Mouse (Mus musculus) kidney, embryonic 16.5 days (tissue): Measurements from ENCODE around the gene Plcl2. TPM values are rescaled to one million over a fixed set of nuclear protein-coding genes. Genes with fewer than 3 reads are reported as not detected.
A peak's percentile ranks its signal among the peaks of the same experiment; 100 is the strongest.

Experiments used
- ATAC-seq: fragments of 200-750 bp; cut with Nextera tagmentation; 2 replicates; pipeline ENCODE4 v1.8.0; 2017; ENCODE audit warnings: moderate TSS enrichment; ENCODE audit not compliant: low FRiP score, low TSS enrichment
- H3K27ac ChIP-seq: fragments of 300-500 bp; sonication (generic); 2 replicates; pipeline ENCODE4 v1.5.1; 2014; ENCODE audit warnings: low read length
- H3K27me3 ChIP-seq: fragments of 300-500 bp; sonication (generic); 2 replicates; pipeline ENCODE4 v1.6.1; 2014; ENCODE audit warnings: low read length, control low read depth, mixed read lengths; ENCODE audit not compliant: insufficient read depth
- H3K36me3 ChIP-seq: fragments of 300-500 bp; sonication (generic); 2 replicates; pipeline ENCODE4 v1.6.1; 2014; ENCODE audit warnings: low read length, control low read depth, mixed read lengths; ENCODE audit not compliant: insufficient read depth
- H3K4me1 ChIP-seq: fragments of 300-500 bp; sonication (generic); 2 replicates; pipeline ENCODE4 v1.6.1; 2014; ENCODE audit warnings: low read length, control low read depth, mixed read lengths; ENCODE audit not compliant: insufficient read depth
- H3K4me2 ChIP-seq: fragments of 300-500 bp; sonication (generic); replicated peaks from 2 replicates; pipeline ENCODE4 v1.6.1; 2014; ENCODE audit warnings: low read depth, low read length
- H3K4me3 ChIP-seq: fragments of 300-500 bp; sonication (generic); 2 replicates; pipeline ENCODE4 v1.5.1; 2014; ENCODE audit warnings: mild to moderate bottlenecking, low read length
- H3K9ac ChIP-seq: fragments of 300-500 bp; sonication (generic); replicated peaks from 2 replicates; pipeline ENCODE4 v1.6.1; 2014; ENCODE audit warnings: low read length
- H3K9me3 ChIP-seq: fragments of 300-500 bp; sonication (generic); 2 replicates; pipeline ENCODE4 v1.6.1; 2016; ENCODE audit warnings: low read length, control low read depth
- WGBS: fragments of 180-500 bp; shearing (Covaris S2); extraction: QIAGEN DNeasy Blood & Tissue Kit; methylation state at CpG from one replicate; pipeline ENCODE4 v1.1.7; 2014; 5-methylcytosine and 5-hydroxymethylcytosine counted together
- polyA plus RNA-seq: library from polyadenylated mRNA; unstranded; fragments of >200 nt; fragmentation: Nextera tagmentation; extraction: Ambion mirVana; gene quantifications from 2 replicates; pipeline ENCODE4 v1.2.1, GENCODE M21; 2015

The Plcl2 gene
- polyA plus RNA-seq = 2.7 and 2.9 TPM in 2 replicates

DNA sequence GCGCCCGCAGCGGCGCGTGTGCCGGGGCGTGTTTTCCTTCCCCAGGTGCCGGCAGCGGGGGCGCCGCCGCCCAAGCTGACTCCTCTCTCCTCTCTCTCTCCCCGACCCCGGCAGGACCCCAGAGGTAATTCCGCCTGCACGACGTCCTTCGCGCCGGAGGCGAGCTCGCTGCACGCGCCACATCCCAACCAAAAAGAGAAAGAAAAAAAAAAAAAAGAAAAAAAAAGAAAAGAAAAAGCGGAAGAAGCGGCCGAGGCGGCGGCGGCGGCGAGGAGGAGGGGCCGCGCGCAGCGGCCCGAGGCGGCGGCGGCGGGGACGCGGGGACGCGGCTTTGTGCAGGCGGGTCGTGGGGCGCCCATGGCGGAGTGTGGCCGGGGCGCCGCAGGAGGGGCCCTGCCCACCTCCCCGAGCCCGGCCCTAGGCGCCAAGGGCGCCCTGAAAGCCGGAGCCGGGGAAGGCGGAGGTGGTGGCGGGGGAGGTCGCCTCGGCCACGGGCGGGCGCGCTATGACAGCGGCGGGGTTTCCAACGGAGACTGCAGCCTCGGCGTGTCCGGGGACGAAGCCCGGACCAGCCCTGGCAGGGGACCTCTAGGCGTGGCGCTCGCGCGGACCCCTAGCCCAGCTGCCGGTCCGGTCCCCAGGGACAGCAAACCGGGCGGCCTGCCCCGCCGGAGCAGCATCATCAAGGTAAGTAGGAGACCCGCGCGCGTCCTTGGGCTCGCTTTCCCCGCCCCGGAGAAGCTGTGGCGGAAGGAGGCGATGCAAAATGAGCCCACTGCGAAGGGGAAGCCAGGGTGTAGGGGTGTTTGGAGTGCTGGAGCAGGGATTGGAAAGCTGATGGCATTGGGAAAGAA is at the start of gene Plcl2:
Plcl2 (plus strand) TSS at position 153 of the 854 bp plus-strand sequence.
- peak; percentile 73 for ATAC-seq
- Histone ChIP-seq H3K4me1 (peaks cover 9% of the 10 kb centered on the region), H3K27me3 (peaks cover 3% of the 10 kb centered on the region), H3K4me2 (peak within 1 kb of the TSS; percentile 66), H3K4me3 (peak within 1 kb of the TSS; percentile 84), H3K36me3 (no peaks in the 10 kb centered on the region), H3K27ac (peak within 1 kb of the TSS; percentile 43; the same call in 1 of the 2 replicates), H3K9me3 (no peaks in the 10 kb centered on the region), H3K9ac (peak within 1 kb of the TSS; percentile 85)
- under 1% methylated on average over 78 of the region's 95 CpGs for WGBS

DNA sequence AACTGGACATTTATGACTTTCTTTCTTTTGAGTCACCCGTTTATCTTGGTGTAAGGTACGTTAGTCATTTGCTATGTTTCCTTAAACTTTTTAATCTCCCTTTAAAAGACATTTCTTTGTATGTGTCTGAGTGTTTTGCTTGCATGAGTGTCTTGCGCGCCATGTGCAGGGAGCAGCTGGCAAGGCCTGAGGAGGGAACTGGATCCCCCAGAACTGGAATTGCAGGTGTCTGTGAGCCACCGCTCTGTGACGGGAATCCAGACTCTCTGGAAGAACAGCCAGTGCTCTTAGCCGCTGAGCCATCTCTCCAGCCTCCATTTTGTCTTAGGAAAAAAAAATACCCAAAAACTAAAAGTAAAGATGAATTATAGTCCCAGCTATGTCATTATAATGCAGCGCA is 48.9 kb upstream of the Plcl2 start:
- Histone ChIP-seq H3K9ac (no peak overlapping the region), H3K36me3 (no peaks in the 10 kb centered on the region), H3K27ac (no peak overlapping the region), H3K27me3 (no peaks in the 10 kb centered on the region), H3K4me1 (no peaks in the 10 kb centered on the region), H3K9me3 (no peaks in the 10 kb centered on the region), H3K4me2 (no peak overlapping the region), H3K4me3 (no peak overlapping the region)
- ATAC-seq = no peak
- 77% methylated on average over 8 of the region's 8 CpGs for WGBS

DNA sequence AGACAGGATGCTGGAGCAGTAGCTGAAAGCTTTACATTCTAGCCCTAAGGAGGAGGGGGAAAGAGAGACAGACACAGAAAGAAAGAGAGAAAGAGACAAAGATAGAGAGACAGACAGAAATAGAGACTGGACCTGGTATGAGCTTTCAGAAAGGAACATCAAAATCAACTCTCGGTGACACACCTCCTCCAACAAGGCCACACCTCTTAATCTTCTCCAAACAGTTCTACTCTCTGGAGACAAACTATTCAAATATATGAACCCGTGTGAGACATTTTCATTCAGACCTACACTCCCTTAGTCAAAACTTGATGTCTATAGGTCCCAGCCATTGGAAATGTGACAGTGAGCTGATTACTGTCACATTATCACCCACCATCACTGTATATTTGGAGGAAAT is 41.8 kb upstream of the Plcl2 start:
- WGBS = 83% methylated on average over 2 of the region's 2 CpGs
- Histone ChIP-seq H3K27ac (no peak overlapping the region), H3K27me3 (no peaks in the 10 kb centered on the region), H3K4me2 (no peak overlapping the region), H3K4me1 (peaks cover 11% of the 10 kb centered on the region), H3K36me3 (no peaks in the 10 kb centered on the region), H3K4me3 (no peak overlapping the region), H3K9me3 (no peaks in the 10 kb centered on the region), H3K9ac (no peak overlapping the region)
- ATAC-seq = no peak

DNA sequence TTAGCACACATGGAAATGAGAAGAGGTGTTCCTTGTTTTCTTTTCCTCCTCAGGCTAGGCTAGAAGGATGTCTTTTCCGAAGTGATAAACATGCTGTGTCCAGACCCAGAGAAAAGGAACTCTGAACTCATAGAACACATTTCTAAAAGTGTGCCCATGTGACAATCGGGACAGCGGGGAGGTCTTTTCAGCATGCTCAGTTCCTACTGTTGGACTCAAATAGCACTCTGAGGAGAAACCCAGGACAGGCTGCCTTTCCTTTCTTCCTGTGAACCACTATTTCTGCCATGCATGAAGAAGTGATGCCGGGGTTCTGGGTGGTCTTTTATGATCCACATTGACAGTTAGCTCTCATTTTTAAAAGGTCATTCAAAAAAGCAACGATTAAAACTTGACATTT is 40.1 kb upstream of the Plcl2 start:
- no peak overlapping the region for H3K4me2 ChIP-seq
- WGBS = 70% methylated on average over 5 of the region's 5 CpGs
- H3K9me3 ChIP-seq = no peaks in the 10 kb centered on the region
- no peaks in the 10 kb centered on the region for H3K27me3 ChIP-seq
- ATAC-seq = no peak
- no peak overlapping the region for H3K4me3 ChIP-seq
- H3K4me1 ChIP-seq = peaks cover 11% of the 10 kb centered on the region
- no peak overlapping the region for H3K27ac ChIP-seq
- H3K36me3 ChIP-seq = no peaks in the 10 kb centered on the region
- no peak overlapping the region for H3K9ac ChIP-seq

DNA sequence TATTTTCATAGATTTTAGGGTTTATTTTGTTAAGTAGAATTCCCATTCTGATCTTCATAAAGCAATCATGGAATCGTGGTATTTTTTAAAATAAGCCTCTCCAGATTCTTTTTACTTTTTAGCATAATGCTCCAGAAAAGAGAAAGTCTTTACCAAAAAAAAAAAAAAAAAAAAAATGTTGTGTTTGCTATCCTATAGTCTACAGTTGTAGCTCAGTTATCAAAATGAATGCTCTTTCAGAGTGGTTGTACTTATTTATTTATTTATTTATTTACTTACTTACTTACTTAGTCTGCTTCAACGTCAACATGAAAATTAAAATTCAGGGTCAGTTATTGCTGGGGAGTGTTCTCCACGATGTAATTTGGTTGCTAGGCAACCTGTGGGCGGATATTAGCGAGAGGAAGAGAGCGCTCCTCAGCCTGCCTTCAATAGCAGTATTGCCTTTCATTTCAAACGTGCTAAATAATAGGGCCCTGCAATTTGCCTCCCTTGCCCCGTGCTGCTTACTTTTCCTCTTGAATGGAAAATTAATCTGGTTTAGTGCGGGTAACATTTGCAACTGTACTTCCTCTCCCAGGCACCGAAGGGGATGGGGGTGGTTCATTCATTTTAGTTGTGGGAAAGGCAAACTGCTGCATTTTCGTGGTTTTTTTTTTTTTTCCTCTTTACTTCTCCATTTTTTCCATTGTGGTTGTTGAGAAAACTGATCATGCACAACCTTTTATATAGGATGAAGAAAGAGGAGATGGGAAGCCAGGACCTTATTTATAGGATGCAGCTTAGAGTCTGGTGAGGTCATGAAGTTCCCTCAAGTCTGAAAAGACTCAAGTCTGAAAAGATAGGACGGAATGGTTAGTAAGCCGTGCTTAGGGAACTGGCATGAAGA is 39.4 kb upstream of the Plcl2 start:
- H3K4me3 ChIP-seq = peak overlapping the region; percentile 17
- no peaks in the 10 kb centered on the region for H3K27me3 ChIP-seq
- peaks cover 11% of the 10 kb centered on the region for H3K4me1 ChIP-seq
- peak overlapping the region; percentile 50 for H3K4me2 ChIP-seq
- peak overlapping the region; percentile 88 for H3K27ac ChIP-seq
- no peaks in the 10 kb centered on the region for H3K36me3 ChIP-seq
- ATAC-seq = 0 out of 2 replicates have a peak, but pooled peaks have one; percentile 57
- H3K9ac ChIP-seq = peak overlapping the region; percentile 56; the same call in 1 of the 2 replicates
- WGBS = 20% methylated on average over 13 of the region's 13 CpGs
- H3K9me3 ChIP-seq = no peaks in the 10 kb centered on the region

DNA sequence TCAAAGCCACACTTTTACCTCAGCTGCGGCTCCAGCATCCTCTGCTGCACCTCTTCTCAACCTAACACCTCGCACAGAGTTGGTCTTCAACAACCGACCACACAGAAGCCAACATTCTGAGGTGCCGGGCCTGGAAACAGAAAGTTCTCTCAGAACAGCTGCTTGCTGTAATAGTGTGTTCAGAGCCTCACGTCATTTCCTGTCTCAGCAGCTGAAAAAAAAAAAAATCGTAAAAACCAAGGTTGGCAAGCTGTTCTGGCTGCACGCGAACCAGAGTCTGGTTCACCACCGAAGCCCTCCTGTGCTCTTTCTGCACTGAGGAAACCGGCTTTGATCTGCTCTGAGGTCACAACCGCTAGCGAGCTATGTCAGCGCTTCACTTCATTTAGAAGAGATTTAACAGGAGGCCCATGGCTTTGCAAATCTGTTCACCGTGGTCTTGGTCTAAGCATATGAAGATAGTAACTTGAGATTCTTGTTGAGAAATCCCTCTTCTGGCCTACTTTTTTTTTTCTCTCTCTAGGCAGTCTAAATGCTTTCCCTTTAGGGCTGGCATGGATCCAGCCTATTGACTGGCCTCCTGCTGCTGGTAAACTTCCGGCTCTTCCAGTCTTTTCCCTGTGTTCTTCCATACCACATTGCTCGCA is 38.6 kb upstream of the Plcl2 start:
- peak overlapping the region; percentile 56 for H3K9ac ChIP-seq
- WGBS = 14% methylated on average over 16 of the region's 16 CpGs

DNA sequence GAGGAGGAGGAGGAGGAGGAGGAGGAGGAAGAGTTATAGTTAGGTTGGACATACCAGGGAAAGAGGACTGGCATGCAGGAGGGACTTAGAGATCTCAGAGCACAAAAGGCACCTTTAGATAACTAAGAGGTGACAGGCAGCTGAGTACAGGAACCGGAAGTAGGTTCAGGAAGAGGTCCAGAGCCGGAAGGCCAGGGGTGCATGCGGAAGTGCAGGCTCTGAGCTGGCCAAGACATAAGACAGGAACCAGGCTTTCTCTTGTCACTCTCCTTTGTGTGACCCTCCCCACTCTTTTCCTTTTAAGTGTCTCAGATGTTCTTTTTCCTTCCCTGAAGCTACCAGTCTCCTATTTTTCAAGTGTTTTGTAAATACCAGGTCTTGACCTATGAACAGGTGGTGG is 38.0 kb upstream of the Plcl2 start:
- H3K36me3 ChIP-seq = no peaks in the 10 kb centered on the region
- no peak overlapping the region for H3K4me2 ChIP-seq
- no peaks in the 10 kb centered on the region for H3K9me3 ChIP-seq
- peak overlapping the region; percentile 46; the same call in 1 of the 2 replicates for H3K27ac ChIP-seq
- H3K4me1 ChIP-seq = peaks cover 11% of the 10 kb centered on the region
- WGBS = 51% methylated on average over 3 of the region's 3 CpGs
- no peaks in the 10 kb centered on the region for H3K27me3 ChIP-seq
- H3K9ac ChIP-seq = no peak overlapping the region
- ATAC-seq = peak; percentile 77; the same call in 1 of the 2 replicates
- no peak overlapping the region for H3K4me3 ChIP-seq

More for the DNA sequence above, 38.6 kb upstream of the Plcl2 start:
- H3K36me3 ChIP-seq = no peaks in the 10 kb centered on the region
- H3K4me1 ChIP-seq = peaks cover 11% of the 10 kb centered on the region
- H3K4me2 ChIP-seq = peak overlapping the region; percentile 50
- ATAC-seq = peak; percentile 62; the same call in 1 of the 2 replicates
- peak overlapping the region; percentile 17 for H3K4me3 ChIP-seq
- H3K9me3 ChIP-seq = no peaks in the 10 kb centered on the region
- H3K27ac ChIP-seq = peak overlapping the region; percentile 88
- no peaks in the 10 kb centered on the region for H3K27me3 ChIP-seq

DNA sequence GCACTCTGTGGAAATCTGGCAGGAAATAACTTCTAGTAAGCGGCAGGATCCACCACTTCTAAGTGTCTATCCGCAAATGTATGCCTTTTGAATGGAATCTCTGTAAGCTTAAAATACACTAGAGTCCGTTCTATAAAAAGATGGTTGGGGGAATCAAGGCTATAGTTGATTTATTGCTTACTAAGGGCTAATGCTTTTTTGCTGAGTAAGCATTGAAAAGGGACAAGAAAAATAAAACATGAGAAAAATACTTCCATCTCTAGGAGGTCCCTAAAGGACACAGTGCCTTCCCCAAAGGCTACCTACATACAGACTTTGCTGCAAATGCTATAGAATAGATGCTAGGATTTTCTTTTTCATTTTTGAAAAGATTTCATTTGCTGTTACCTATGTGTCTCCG is 31.9 kb upstream of the Plcl2 start:
- H3K4me1 ChIP-seq = no peaks in the 10 kb centered on the region
- H3K9ac ChIP-seq = no peak overlapping the region
- 75% methylated on average over 4 of the region's 4 CpGs for WGBS
- no peak for ATAC-seq
- H3K4me3 ChIP-seq = no peak overlapping the region
- H3K27ac ChIP-seq = no peak overlapping the region
- no peak overlapping the region for H3K4me2 ChIP-seq
- H3K27me3 ChIP-seq = no peaks in the 10 kb centered on the region
- H3K9me3 ChIP-seq = no peaks in the 10 kb centered on the region
- no peaks in the 10 kb centered on the region for H3K36me3 ChIP-seq

DNA sequence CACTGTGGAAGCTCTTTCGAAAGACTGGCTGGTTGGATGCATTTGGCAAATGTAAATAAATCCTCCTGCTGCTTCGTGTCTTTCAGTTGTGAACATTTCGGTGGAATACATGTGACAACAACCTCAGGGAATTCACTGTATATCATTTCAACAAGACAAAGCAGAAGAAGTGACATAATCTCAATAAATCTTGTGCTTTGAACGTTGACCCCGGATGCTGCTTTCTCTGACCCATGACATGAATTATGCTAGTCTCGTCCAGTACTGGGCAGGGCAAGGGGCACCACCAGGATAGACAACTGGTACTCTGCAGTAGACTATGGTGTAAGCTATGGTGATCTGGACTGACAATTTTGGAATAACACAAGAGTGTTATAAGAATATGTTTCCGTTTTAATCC is 28.3 kb upstream of the Plcl2 start:
- no peak overlapping the region for H3K4me3 ChIP-seq
- no peak overlapping the region for H3K27ac ChIP-seq
- 48% methylated on average over 7 of the region's 7 CpGs for WGBS
- ATAC-seq = no peak
- H3K36me3 ChIP-seq = no peaks in the 10 kb centered on the region
- no peaks in the 10 kb centered on the region for H3K4me1 ChIP-seq
- H3K4me2 ChIP-seq = no peak overlapping the region
- no peaks in the 10 kb centered on the region for H3K9me3 ChIP-seq
- no peak overlapping the region for H3K9ac ChIP-seq
- no peaks in the 10 kb centered on the region for H3K27me3 ChIP-seq
